Mouse (Mus musculus) lung, embryonic 16.5 days (tissue): Measurements from ENCODE around the gene Asic2. TPM values are rescaled to one million over a fixed set of nuclear protein-coding genes. Genes with fewer than 3 reads are reported as not detected.

ENCODE experiments used
- ATAC-seq: fragments of 200-750 bp; cut with Nextera tagmentation; 2 replicates; pipeline ENCODE4 v1.8.0; 2017; ENCODE audit warnings: low read depth, mild to moderate bottlenecking, moderate library complexity
- H3K27ac ChIP-seq: fragments of 300-500 bp; sonication (generic); 2 replicates; pipeline ENCODE4 v1.5.1; 2014; ENCODE audit warnings: mild to moderate bottlenecking, control low read depth, low read length
- H3K27me3 ChIP-seq: fragments of 300-500 bp; sonication (generic); 2 replicates; pipeline ENCODE4 v1.6.1; 2014; ENCODE audit warnings: low read depth, low read length, mixed read lengths; ENCODE audit not compliant: control insufficient read depth, insufficient read depth
- H3K36me3 ChIP-seq: fragments of 300-500 bp; sonication (generic); 2 replicates; pipeline ENCODE4 v1.6.1; 2014; ENCODE audit warnings: low read length; ENCODE audit not compliant: control insufficient read depth, insufficient read depth
- H3K4me1 ChIP-seq: fragments of 300-500 bp; sonication (generic); replicated peaks from 2 replicates; pipeline ENCODE4 v1.6.1; 2014; ENCODE audit warnings: low read length, mixed read lengths; ENCODE audit not compliant: control insufficient read depth, insufficient read depth
- H3K4me2 ChIP-seq: fragments of 300-500 bp; sonication (generic); 2 replicates; pipeline ENCODE4 v1.6.1; 2014; ENCODE audit warnings: low read depth, low read length, control low read depth
- H3K4me3 ChIP-seq: fragments of 300-500 bp; sonication (generic); 2 replicates; pipeline ENCODE4 v1.5.1; 2014; ENCODE audit warnings: mild to moderate bottlenecking, low read length, control low read depth
- H3K9ac ChIP-seq: fragments of 300-500 bp; sonication (generic); 2 replicates; pipeline ENCODE4 v1.6.1; 2014; ENCODE audit warnings: low read length, control low read depth
- H3K9me3 ChIP-seq: fragments of 300-500 bp; sonication (generic); 2 replicates; pipeline ENCODE4 v1.6.1; 2016; ENCODE audit warnings: low read length; ENCODE audit not compliant: control insufficient read depth
- WGBS: fragments of 180-500 bp; shearing (Covaris S2); extraction: QIAGEN DNeasy Blood & Tissue Kit; methylation state at CpG from one replicate; pipeline ENCODE4 v1.1.7; 2014; 5-methylcytosine and 5-hydroxymethylcytosine counted together
- polyA plus RNA-seq: library from polyadenylated mRNA; unstranded; fragments of >200 nt; fragmentation: Nextera tagmentation; extraction: Ambion mirVana; gene quantifications from 2 replicates; pipeline ENCODE4 v1.2.1, GENCODE M21; 2015

Gene Asic2
- polyA plus RNA-seq, 1 experiment from 2014 or later, result 0.31 TPM

GRCm38 (mm10) chr11:81416319-81416718 lies 551.9 kb downstream of the Asic2 start:
- no peak overlapping the region for H3K9ac ChIP-seq
- no peak overlapping the region for H3K27ac ChIP-seq
- H3K4me3 ChIP-seq, result no peak overlapping the region
- H3K9me3 ChIP-seq, result no peaks in the 10 kb centered on the region
- H3K27me3 ChIP-seq, result no peaks in the 10 kb centered on the region
- no peak for ATAC-seq
- H3K4me1 ChIP-seq, result no peaks in the 10 kb centered on the region
- H3K36me3 ChIP-seq, result no peaks in the 10 kb centered on the region
- no peak overlapping the region for H3K4me2 ChIP-seq
- 77% methylated on average over 6 of the region's 6 CpGs for WGBS

- H3K9ac ChIP-seq, result no peak overlapping the region
- no peak for ATAC-seq
Observed at GRCm38 (mm10) chr11:81414596-81414995, 553.7 kb downstream of the Asic2 start.

GRCm38 (mm10) chr11:81411251-81411650 lies 557.0 kb downstream of the Asic2 start:
- Histone ChIP-seq H3K4me1 (no peaks in the 10 kb centered on the region), H3K9me3 (no peaks in the 10 kb centered on the region), H3K27ac (no peak overlapping the region), H3K27me3 (no peaks in the 10 kb centered on the region), H3K36me3 (no peaks in the 10 kb centered on the region), H3K4me2 (no peak overlapping the region), H3K9ac (no peak overlapping the region), H3K4me3 (no peak overlapping the region)
- 23% methylated on average over 4 of the region's 4 CpGs for WGBS
- no peak for ATAC-seq

More at GRCm38 (mm10) chr11:81414596-81414995, 553.7 kb downstream of the Asic2 start:
- Histone ChIP-seq H3K27me3 (no peaks in the 10 kb centered on the region), H3K9me3 (no peaks in the 10 kb centered on the region), H3K4me1 (no peaks in the 10 kb centered on the region), H3K36me3 (no peaks in the 10 kb centered on the region), H3K4me2 (no peak overlapping the region), H3K4me3 (no peak overlapping the region), H3K27ac (no peak overlapping the region)
- WGBS, result 75% methylated on average over 2 of the region's 2 CpGs

- WGBS, result 97% methylated on average over 2 of the region's 2 CpGs
- Histone ChIP-seq H3K36me3 (no peaks in the 10 kb centered on the region), H3K4me1 (no peaks in the 10 kb centered on the region), H3K27me3 (no peaks in the 10 kb centered on the region), H3K9me3 (no peaks in the 10 kb centered on the region), H3K9ac (no peak overlapping the region), H3K4me2 (no peak overlapping the region), H3K4me3 (no peak overlapping the region), H3K27ac (no peak overlapping the region)
- ATAC-seq, result no peak
Observed at GRCm38 (mm10) chr11:81405951-81406350, 562.3 kb downstream of the Asic2 start.

GRCm38 (mm10) chr11:81402263-81402662 lies 566.0 kb downstream of the Asic2 start:
- no peak overlapping the region for H3K9ac ChIP-seq
- ATAC-seq, result no peak
- no peaks in the 10 kb centered on the region for H3K36me3 ChIP-seq
- no peak overlapping the region for H3K4me3 ChIP-seq
- no peaks in the 10 kb centered on the region for H3K4me1 ChIP-seq
- no peaks in the 10 kb centered on the region for H3K27me3 ChIP-seq
- no peak overlapping the region for H3K27ac ChIP-seq
- H3K9me3 ChIP-seq, result no peaks in the 10 kb centered on the region
- 47% methylated on average over 8 of the region's 8 CpGs for WGBS
- H3K4me2 ChIP-seq, result no peak overlapping the region

GRCm38 (mm10) chr11:81392855-81393254 lies 575.4 kb downstream of the Asic2 start:
- no peak for ATAC-seq
- Histone ChIP-seq H3K9me3 (no peaks in the 10 kb centered on the region), H3K27me3 (no peaks in the 10 kb centered on the region), H3K36me3 (no peaks in the 10 kb centered on the region), H3K4me2 (no peak overlapping the region), H3K27ac (no peak overlapping the region), H3K9ac (no peak overlapping the region), H3K4me1 (no peaks in the 10 kb centered on the region), H3K4me3 (no peak overlapping the region)
- WGBS, result 68% methylated on average over 9 of the region's 9 CpGs

GRCm38 (mm10) chr11:81386185-81386584 lies 582.1 kb downstream of the Asic2 start:
- no peaks in the 10 kb centered on the region for H3K36me3 ChIP-seq
- H3K4me3 ChIP-seq, result no peak overlapping the region
- H3K27me3 ChIP-seq, result no peaks in the 10 kb centered on the region
- no peaks in the 10 kb centered on the region for H3K9me3 ChIP-seq
- ATAC-seq, result no peak
- H3K4me1 ChIP-seq, result no peaks in the 10 kb centered on the region
- 72% methylated on average over 2 of the region's 2 CpGs for WGBS
- H3K27ac ChIP-seq, result no peak overlapping the region
- H3K4me2 ChIP-seq, result no peak overlapping the region
- no peak overlapping the region for H3K9ac ChIP-seq

GRCm38 (mm10) chr11:81385547-81385946 lies 582.7 kb downstream of the Asic2 start:
- Histone ChIP-seq H3K4me3 (no peak overlapping the region), H3K36me3 (no peaks in the 10 kb centered on the region), H3K27me3 (no peaks in the 10 kb centered on the region), H3K9ac (no peak overlapping the region), H3K9me3 (no peaks in the 10 kb centered on the region), H3K27ac (no peak overlapping the region), H3K4me2 (no peak overlapping the region), H3K4me1 (no peaks in the 10 kb centered on the region)
- no peak; the same call in 1 of the 2 replicates for ATAC-seq

GRCm38 (mm10) chr11:81374841-81375240 lies 593.4 kb downstream of the Asic2 start:
- H3K4me1 ChIP-seq, result no peaks in the 10 kb centered on the region; the same call in 1 of the 2 replicates
- H3K4me2 ChIP-seq, result no peak overlapping the region

More at GRCm38 (mm10) chr11:81374841-81375240, 593.4 kb downstream of the Asic2 start:
- no peaks in the 10 kb centered on the region for H3K27me3 ChIP-seq
- no peak for ATAC-seq
- H3K9ac ChIP-seq, result no peak overlapping the region
- H3K4me3 ChIP-seq, result no peak overlapping the region
- H3K36me3 ChIP-seq, result no peaks in the 10 kb centered on the region
- H3K9me3 ChIP-seq, result 0 out of 2 replicates have a peak, but pooled peaks cover 3% of the 10 kb centered on the region
- H3K27ac ChIP-seq, result no peak overlapping the region
